Mouse (Mus musculus): ENCODE results near the gene Csf2.

DNA sequence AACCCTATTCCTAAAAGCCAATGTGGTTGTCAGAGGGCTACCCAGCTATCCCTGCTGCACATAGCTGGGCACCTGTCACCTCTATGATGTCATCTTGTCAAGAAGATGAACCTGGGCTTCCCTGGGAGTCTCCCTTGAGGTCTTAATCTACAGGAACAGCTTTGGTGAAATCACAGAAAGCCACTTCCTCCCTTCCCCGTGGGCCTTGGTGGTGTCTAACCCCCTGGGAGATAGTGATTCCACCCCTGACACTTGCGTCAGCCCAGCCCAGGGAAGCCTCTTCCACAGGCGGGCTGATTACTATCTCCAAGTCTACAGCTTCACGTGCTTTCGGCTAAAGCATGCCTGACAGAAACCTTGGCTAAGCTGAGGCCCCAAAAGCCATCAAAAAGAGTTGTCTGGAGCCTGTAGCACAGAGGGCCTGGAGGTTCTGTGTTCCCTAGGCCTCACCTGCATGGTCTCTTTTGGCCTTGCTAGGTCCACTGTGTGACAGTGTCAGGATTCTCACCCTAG, 22.0 kb upstream of the Csf2 start:
- TF ChIP-seq SRF (IDR thresholded peaks at IDR 0.05; ENCODE audit: control insufficient read depth, insufficient read length, low read depth) = no peak
- TF ChIP-seq POLR2A (IDR thresholded peaks at IDR 0.05; ENCODE audit: insufficient read length, low read depth) = no peak
- no peak for TF ChIP-seq MYOD1 (IDR thresholded peaks at IDR 0.05; ENCODE audit: control insufficient read depth in 1 of 3, insufficient read length in 2 of 3, low read depth in 2 of 3)
- TF ChIP-seq CEBPB (IDR thresholded peaks at IDR 0.05; ENCODE audit: insufficient read depth, poor library complexity, severe bottlenecking) = no peak
- TF ChIP-seq USF1 (IDR thresholded peaks at IDR 0.05; ENCODE audit: low read depth) = no peak
- no peak for TF ChIP-seq MYOG (IDR thresholded peaks at IDR 0.05; ENCODE audit: control insufficient read depth in 1 of 3, insufficient read depth in 1 of 3, insufficient read length in 2 of 3, low read depth in 2 of 3)
- no peak for TF ChIP-seq E2F4 (IDR thresholded peaks at IDR 0.05; ENCODE audit: insufficient read depth)
- TF ChIP-seq REST (IDR thresholded peaks at IDR 0.05; ENCODE audit: insufficient read depth, insufficient read length) = no peak
- TF ChIP-seq MAX (IDR thresholded peaks at IDR 0.05; ENCODE audit: low read depth) = no peak
- TF ChIP-seq POLR2AphosphoS2 (IDR thresholded peaks at IDR 0.05; ENCODE audit: insufficient read length, low read depth) = no peak
- no peak for TF ChIP-seq TCF12 (IDR thresholded peaks at IDR 0.05; ENCODE audit: insufficient read depth, poor library complexity, severe bottlenecking)

Data from myocyte (in vitro differentiated cells).